Mouse (Mus musculus): ENCODE data around the gene Cfap97d1. TPM values are rescaled to one million over a fixed set of nuclear protein-coding genes. Genes with fewer than 3 reads are reported as not detected.
A peak's percentile ranks its signal among the peaks of the same experiment; 100 is the strongest.

Gene Cfap97d1
- polyA plus RNA-seq (2012; rRNA removed): not detected in 2 replicates

DNA sequence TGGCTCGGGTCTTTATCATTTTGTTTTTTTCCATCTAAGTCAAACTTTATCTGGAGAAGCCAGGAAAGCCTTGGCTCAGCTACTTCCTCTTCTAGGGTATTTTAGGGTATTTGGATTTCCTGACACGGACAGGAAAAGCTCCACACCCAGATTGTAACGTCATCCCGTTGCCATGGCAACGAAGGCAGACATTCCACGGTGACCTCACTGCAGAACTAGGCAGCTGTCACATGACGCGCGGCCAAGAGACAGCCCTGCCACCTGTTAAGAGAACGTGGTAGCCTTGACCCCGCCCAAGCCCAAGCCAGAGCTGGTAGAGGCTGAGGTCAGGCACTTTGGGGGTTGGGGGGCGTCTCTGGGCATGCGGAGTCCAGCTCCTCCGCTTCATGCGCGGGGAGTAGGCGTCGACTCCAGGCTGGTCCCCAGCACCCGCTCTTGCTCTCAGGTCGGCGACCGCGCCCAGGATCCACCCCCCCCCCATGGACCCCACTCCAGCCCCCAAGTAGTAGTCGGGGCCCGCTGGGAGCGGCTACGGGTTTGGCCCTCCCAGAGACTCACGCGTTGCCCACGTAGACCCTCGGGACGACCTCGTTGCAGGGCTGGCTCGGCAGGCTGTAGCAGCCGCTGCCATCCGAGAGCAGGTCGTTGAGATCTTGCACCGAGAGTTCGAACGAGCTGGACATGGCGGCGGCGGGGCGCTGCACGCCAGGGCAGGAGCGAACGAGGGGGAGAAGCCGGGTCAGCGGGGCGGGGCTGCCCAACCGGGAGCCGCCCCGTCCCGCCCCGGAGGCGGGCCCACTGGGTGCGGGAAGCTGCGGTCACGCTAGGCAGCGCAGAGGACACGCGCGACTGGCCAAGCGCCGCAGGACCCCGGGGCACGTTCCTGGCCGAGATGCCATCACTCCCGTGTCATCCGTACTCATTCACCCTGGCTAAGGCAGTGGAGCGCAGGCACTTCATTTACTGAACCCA is at the start of gene Cfap97d1:
Gene Cfap97d1, plus strand, starts transcription at position 226 of the 972 bp plus-strand sequence.
- Histone ChIP-seq H3K27ac (ENCODE audit: insufficient read depth, low read depth, low read length) (peak within 1 kb of the TSS; percentile 61), H3K4me1 (ENCODE audit: control insufficient read depth, insufficient read depth, insufficient read length, low read length) (peaks cover 15% of the 10 kb centered on the region), H3K4me3 (ENCODE audit: low read depth, low read length) (peak within 1 kb of the TSS; percentile 73), H3K36me3 (ENCODE audit: control insufficient read depth, insufficient read depth, low read length) (no peaks in the 10 kb centered on the region; the same call in 1 of the 2 replicates), H3K27me3 (ENCODE audit: control insufficient read depth, insufficient read depth, low read length) (no peaks in the 10 kb centered on the region)
- TF ChIP-seq CTCF (IDR thresholded peaks at IDR 0.05; ENCODE audit: extremely low read depth, insufficient read length, insufficient replicate concordance, low read depth, low read length) (no peak), POLR2A (IDR thresholded peaks at IDR 0.05; ENCODE audit: low read depth, low read length) (no peak)
- WGBS: under 1% methylated on average over 71 of the region's 71 CpGs

GRCm38 (mm10) chr11:101935743-101936142 is 48.3 kb upstream of the Cfap97d1 start:
- TF ChIP-seq CTCF (IDR thresholded peaks at IDR 0.05; ENCODE audit: extremely low read depth, insufficient read length, insufficient replicate concordance, low read depth, low read length) (no peak), POLR2A (IDR thresholded peaks at IDR 0.05; ENCODE audit: low read depth, low read length) (no peak)
- no peak overlapping the region for H3K4me3 ChIP-seq (ENCODE audit: low read depth, low read length)
- WGBS: 32% methylated on average over 3 of the region's 3 CpGs
- H3K4me1 ChIP-seq (ENCODE audit: control insufficient read depth, insufficient read depth, insufficient read length, low read length): peaks cover 9% of the 10 kb centered on the region
- H3K27ac ChIP-seq (ENCODE audit: insufficient read depth, low read depth, low read length): no peak overlapping the region
- no peaks in the 10 kb centered on the region for H3K36me3 ChIP-seq (ENCODE audit: control insufficient read depth, insufficient read depth, low read length)
- peaks cover 3% of the 10 kb centered on the region for H3K27me3 ChIP-seq (ENCODE audit: control insufficient read depth, insufficient read depth, low read length)

GRCm38 (mm10) chr11:101936421-101936820 is 47.7 kb upstream of the Cfap97d1 start:
- Histone ChIP-seq H3K4me3 (ENCODE audit: low read depth, low read length) (no peak overlapping the region), H3K27ac (ENCODE audit: insufficient read depth, low read depth, low read length) (peak overlapping the region; percentile 6; the same call in 1 of the 2 replicates), H3K27me3 (ENCODE audit: control insufficient read depth, insufficient read depth, low read length) (peaks cover 3% of the 10 kb centered on the region), H3K36me3 (ENCODE audit: control insufficient read depth, insufficient read depth, low read length) (no peaks in the 10 kb centered on the region), H3K4me1 (ENCODE audit: control insufficient read depth, insufficient read depth, insufficient read length, low read length) (peaks cover 9% of the 10 kb centered on the region)
- no peak for TF ChIP-seq CTCF (IDR thresholded peaks at IDR 0.05; ENCODE audit: extremely low read depth, insufficient read length, insufficient replicate concordance, low read depth, low read length)
- no peak for TF ChIP-seq POLR2A (IDR thresholded peaks at IDR 0.05; ENCODE audit: low read depth, low read length)
- WGBS: 46% methylated on average over 7 of the region's 7 CpGs

DNA sequence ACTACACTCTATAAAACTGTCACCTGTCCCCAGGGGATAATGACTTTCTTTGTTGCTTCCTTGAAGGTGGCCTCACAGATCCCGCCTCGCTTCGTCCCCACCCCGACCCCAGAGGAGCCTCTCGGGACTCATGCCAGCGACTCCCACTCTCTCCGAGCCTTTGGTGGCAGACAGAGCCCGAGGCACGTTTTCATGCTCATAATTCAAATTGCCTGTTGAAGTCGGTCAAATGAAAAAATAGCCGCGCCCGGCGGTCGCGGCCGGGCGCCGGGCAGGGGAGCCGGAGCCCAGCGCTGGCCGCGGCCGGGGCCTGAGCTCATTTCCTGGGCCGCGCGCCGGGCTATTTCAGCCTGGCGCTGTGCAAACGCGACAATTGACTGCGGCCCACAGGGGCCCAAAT is 47.0 kb upstream of the Cfap97d1 start:
- H3K4me1 ChIP-seq (ENCODE audit: control insufficient read depth, insufficient read depth, insufficient read length, low read length): peaks cover 9% of the 10 kb centered on the region
- no peak overlapping the region for H3K27ac ChIP-seq (ENCODE audit: insufficient read depth, low read depth, low read length)
- peak overlapping the region; percentile 61 for H3K4me3 ChIP-seq (ENCODE audit: low read depth, low read length)
- 2% methylated on average over 32 of the region's 32 CpGs for WGBS
- H3K27me3 ChIP-seq (ENCODE audit: control insufficient read depth, insufficient read depth, low read length): peaks cover 3% of the 10 kb centered on the region
- H3K36me3 ChIP-seq (ENCODE audit: control insufficient read depth, insufficient read depth, low read length): no peaks in the 10 kb centered on the region
- TF ChIP-seq CTCF (IDR thresholded peaks at IDR 0.05; ENCODE audit: extremely low read depth, insufficient read length, insufficient replicate concordance, low read depth, low read length): no peak

DNA sequence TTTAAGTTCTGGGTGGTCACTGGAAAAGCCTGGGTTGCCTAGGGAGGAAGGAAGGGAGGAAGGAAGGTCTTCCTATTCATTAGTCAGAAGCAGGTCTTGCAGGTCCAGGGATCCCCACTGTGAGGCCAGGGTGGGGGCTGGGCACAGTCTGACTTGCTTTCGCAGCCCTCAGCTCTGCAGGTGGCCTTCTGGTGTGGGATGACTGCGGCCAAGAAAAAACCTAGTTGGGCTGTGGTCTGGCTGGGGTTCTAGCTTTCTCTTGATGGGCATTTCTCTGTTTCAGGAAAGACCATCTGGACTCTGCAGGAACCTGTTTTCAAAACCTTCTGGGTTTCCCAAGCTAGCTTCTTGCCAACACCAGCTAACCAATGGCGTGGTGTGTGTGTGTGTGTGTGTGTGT is 41.0 kb upstream of the Cfap97d1 start:
- Histone ChIP-seq H3K4me3 (ENCODE audit: low read depth, low read length) (no peak overlapping the region), H3K36me3 (ENCODE audit: control insufficient read depth, insufficient read depth, low read length) (no peaks in the 10 kb centered on the region), H3K27me3 (ENCODE audit: control insufficient read depth, insufficient read depth, low read length) (no peaks in the 10 kb centered on the region), H3K4me1 (ENCODE audit: control insufficient read depth, insufficient read depth, insufficient read length, low read length) (no peaks in the 10 kb centered on the region), H3K27ac (ENCODE audit: insufficient read depth, low read depth, low read length) (no peak overlapping the region)
- TF ChIP-seq POLR2A (IDR thresholded peaks at IDR 0.05; ENCODE audit: low read depth, low read length) (no peak), CTCF (IDR thresholded peaks at IDR 0.05; ENCODE audit: extremely low read depth, insufficient read length, insufficient replicate concordance, low read depth, low read length) (no peak)
- 55% methylated on average over 3 of the region's 3 CpGs for WGBS

GRCm38 (mm10) chr11:101946525-101946924 is 37.6 kb upstream of the Cfap97d1 start:
- H3K36me3 ChIP-seq (ENCODE audit: control insufficient read depth, insufficient read depth, low read length): no peaks in the 10 kb centered on the region
- no peak overlapping the region for H3K27ac ChIP-seq (ENCODE audit: insufficient read depth, low read depth, low read length)
- WGBS: 46% methylated on average over 5 of the region's 5 CpGs
- no peaks in the 10 kb centered on the region for H3K27me3 ChIP-seq (ENCODE audit: control insufficient read depth, insufficient read depth, low read length)
- TF ChIP-seq POLR2A (IDR thresholded peaks at IDR 0.05; ENCODE audit: low read depth, low read length) (no peak), CTCF (IDR thresholded peaks at IDR 0.05; ENCODE audit: extremely low read depth, insufficient read length, insufficient replicate concordance, low read depth, low read length) (no peak)
- H3K4me1 ChIP-seq (ENCODE audit: control insufficient read depth, insufficient read depth, insufficient read length, low read length): no peaks in the 10 kb centered on the region
- no peak overlapping the region for H3K4me3 ChIP-seq (ENCODE audit: low read depth, low read length)

DNA sequence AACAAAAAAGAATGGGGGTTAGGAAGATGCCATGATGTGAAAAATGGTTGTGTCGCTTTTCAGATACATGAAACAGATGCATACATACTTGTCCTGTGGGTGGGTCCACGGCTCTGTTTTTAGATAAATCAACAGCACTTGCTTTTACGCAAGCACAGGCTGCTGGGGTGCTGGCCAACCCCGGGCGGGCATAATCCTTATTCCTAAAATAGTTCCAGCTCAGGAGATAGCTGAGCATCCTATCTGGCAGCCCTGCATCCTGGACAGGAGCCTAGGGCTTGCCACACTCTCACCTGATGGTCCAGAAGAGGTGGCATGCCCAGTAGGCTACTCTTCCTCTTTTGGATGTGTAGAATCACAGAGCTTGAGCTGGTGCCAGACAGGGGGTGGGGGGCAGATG is 34.1 kb upstream of the Cfap97d1 start:
- no peak overlapping the region for H3K4me3 ChIP-seq (ENCODE audit: low read depth, low read length)
- H3K27ac ChIP-seq (ENCODE audit: insufficient read depth, low read depth, low read length): no peak overlapping the region
- no peak for TF ChIP-seq POLR2A (IDR thresholded peaks at IDR 0.05; ENCODE audit: low read depth, low read length)
- TF ChIP-seq CTCF (IDR thresholded peaks at IDR 0.05; ENCODE audit: extremely low read depth, insufficient read length, insufficient replicate concordance, low read depth, low read length): no peak
- WGBS: 80% methylated on average over 5 of the region's 5 CpGs
- H3K27me3 ChIP-seq (ENCODE audit: control insufficient read depth, insufficient read depth, low read length): no peaks in the 10 kb centered on the region
- H3K36me3 ChIP-seq (ENCODE audit: control insufficient read depth, insufficient read depth, low read length): no peaks in the 10 kb centered on the region
- H3K4me1 ChIP-seq (ENCODE audit: control insufficient read depth, insufficient read depth, insufficient read length, low read length): peaks cover 3% of the 10 kb centered on the region

Data from small intestine, adult 2 months (tissue).